Mouse (Mus musculus) left cerebral cortex, adult 2 months (tissue): ENCODE results near the gene Ttc28. TPM values are rescaled to one million over a fixed set of nuclear protein-coding genes. Genes with fewer than 3 reads are reported as not detected.
A peak's percentile ranks its signal among the peaks of the same experiment; 100 is the strongest.

ENCODE experiments used
- DNase-seq, 2 experiments: peaks; one replicate each; pipeline ENCODE4 v3.0.0; 2021 to 2022; ENCODE audit warnings: low spot score in 2 of 2, mixed read lengths in 1 of 2; ENCODE audit errors: extremely low spot score in 1 of 2
- H3K27ac ChIP-seq: fragments of 200-600 bp; 2 replicates; pipeline ENCODE4 v1.8.1; 2022
- H3K4me3 ChIP-seq: fragments of 200-600 bp; 2 replicates; pipeline ENCODE4 v1.8.1; 2022
- CTCF ChIP-seq: fragments of 200-600 bp; IDR thresholded peaks from 2 replicates; pipeline ENCODE4 v1.8.1; 2022; ENCODE audit warnings: antibody characterized with exemption, mild to moderate bottlenecking, moderate library complexity
- intact Hi-C: fragments of 180-260 bp; cut with DNase I; formaldehyde crosslinking; loops from one replicate; pipeline ENCODE4 v1.15.1; 2025
- total RNA-seq, 2 experiments: library from RNA; stranded (reverse); gene quantifications; 2 replicates each; pipeline ENCODE4 v1.2.3; 2021

Gene Ttc28
- total RNA-seq, 2 experiments from 2014 or later = 12.0 to 12.8 TPM

GRCm38 (mm10) chr5:111178324-111179076, 298.9 kb downstream of the Ttc28 start:
- no peak for DNase-seq
- H3K27ac ChIP-seq = peak overlapping the region; percentile 36; the same call in 1 of the 2 replicates
- TF ChIP-seq CTCF = no peak
- intact Hi-C loops = no loop called here
- H3K4me3 ChIP-seq = peak overlapping the region; percentile 19; the same call in 1 of the 2 replicates

GRCm38 (mm10) chr5:111179651-111180050, 300.0 kb downstream of the Ttc28 start:
- intact Hi-C loops = no loop called here

DNA sequence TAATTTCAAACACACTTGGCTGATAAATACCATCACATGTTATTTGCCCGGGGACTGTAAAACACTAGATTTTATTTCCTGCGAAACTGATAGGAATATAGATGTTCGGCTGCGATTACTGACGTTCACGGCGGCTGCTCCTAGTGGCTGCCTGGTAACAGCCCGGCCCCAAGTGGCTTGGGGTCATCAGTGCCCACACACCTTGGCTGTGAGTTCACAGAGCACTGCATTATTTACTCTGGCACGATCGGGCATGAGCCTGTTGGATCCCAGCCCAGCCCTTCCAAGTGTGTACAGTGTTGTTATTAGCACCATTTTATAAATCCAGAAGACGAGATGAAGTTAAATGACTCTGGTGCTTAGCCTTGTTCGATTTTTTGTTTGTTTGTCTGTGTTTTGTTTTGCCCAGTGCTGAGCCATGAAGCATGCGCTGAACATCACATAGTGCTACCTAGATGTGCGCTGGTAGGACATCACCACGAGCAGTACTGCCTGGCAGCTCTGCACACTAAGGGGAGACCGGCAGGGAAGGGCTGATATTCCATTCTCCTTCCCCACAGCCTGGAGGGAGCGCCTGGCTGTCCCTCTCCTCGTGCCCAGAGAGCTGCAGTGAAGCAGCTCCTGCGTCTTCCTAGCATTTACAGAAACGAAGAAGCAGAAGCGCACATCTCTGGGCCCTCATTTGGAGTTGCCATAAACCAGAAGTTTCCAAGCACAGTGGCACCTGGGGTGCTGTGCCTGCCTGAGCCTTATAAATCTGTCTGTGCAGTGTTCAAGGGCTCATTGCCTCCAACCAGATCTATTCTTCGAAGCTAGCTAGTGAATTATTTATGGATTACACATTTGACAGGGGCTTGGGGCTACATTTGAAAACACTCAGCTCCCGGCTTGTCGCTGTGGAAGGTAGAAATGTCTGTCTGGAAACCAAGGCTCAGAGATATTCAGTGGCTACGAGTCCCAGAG, 300.8 kb downstream of the Ttc28 start:
- no peak for TF ChIP-seq CTCF

More at GRCm38 (mm10) chr5:111179651-111180050, 300.0 kb downstream of the Ttc28 start:
- Histone ChIP-seq H3K27ac (no peak overlapping the region), H3K4me3 (no peak overlapping the region)
- TF ChIP-seq CTCF = no peak
- DNase-seq = no peak

DNA sequence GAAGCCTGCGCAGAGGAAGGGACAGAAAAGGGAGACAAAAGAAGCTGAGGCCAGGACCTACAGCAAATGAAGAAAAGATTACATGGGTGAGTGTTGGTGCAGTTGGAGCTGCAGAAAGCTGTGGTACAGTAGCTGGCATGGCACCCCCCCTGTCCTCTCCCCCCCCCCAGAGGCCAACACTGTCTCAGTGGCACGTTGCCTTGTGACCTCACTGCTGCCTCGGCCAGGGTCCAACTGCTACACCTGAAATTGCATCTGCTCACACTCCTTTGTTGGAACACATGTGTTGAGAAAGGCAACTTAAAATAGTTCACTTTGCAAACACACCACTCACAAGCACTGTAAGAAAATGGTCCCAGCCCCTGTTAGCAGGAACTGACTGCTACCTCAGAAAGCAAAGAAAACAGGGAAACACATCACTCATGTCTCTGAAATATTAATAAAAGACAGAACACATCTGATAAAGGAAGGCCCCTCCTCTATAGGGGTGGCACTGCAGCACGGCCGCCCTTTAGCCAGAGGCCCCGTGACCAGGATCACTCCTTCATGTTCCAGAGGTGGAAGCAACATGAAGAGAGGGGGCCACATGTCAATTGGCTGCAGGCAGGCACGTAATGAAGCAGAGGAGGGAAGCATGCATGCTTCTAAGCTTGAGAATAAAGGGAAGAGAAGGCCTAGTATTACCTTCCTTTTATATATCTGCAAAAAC, 301.8 kb downstream of the Ttc28 start:
- DNase-seq = no peak
- intact Hi-C loops = no loop called here
- no peak for TF ChIP-seq CTCF
- H3K27ac ChIP-seq = no peak overlapping the region
- H3K4me3 ChIP-seq = no peak overlapping the region

More for the DNA sequence above, 300.8 kb downstream of the Ttc28 start:
- Histone ChIP-seq H3K4me3 (no peak overlapping the region), H3K27ac (no peak overlapping the region)
- intact Hi-C loops = no loop called here
- no peak for DNase-seq

GRCm38 (mm10) chr5:111186600-111186999, 307.0 kb downstream of the Ttc28 start:
- peak; percentile 17; the same call in 1 of the 2 replicates for TF ChIP-seq CTCF
- Histone ChIP-seq H3K27ac (no peak overlapping the region), H3K4me3 (no peak overlapping the region)
- intact Hi-C loops = no loop called here
- no peak for DNase-seq

DNA sequence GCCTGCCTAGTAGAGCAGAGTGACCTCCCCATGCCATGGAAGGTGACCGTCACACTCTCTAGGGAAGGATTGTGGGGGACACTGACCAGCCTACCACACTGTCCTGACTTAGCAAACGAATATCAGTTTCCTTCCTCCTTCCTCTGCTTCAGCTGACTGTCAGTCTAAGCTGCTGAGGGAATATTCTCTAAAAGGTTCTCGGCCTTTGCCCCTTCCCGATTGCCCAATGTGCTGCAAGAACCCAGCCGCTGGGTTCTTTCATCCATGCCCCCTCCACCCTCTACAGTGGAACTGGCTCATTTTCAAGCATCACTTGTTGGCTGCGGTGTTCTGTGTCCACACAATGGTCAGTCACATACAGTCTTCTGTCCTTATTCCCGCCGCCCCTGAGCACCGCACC, 312.4 kb downstream of the Ttc28 start:
- intact Hi-C loops = no loop called here
- TF ChIP-seq CTCF = no peak
- DNase-seq = no peak
- no peak overlapping the region for H3K27ac ChIP-seq
- no peak overlapping the region for H3K4me3 ChIP-seq

DNA sequence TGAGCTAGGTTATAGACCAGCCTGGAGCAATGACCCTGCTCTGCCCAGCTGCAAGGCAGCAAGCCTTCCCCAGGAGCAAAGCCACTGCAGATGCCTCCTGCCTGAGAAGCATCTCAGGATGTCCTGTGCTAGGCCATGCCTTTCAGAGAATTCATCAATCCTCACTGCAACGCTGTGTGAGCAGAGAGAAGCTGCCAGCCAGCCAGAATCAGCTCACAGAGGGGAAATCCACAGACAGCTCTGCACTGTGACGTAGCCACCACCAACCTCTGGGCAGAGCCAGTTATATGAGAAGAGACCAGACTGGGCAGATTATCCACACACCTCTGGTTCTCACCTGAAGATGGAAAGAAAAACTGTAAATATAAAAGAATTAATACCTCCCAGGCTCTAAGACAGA, 315.2 kb downstream of the Ttc28 start:
- TF ChIP-seq CTCF = no peak
- H3K4me3 ChIP-seq = no peak overlapping the region
- H3K27ac ChIP-seq = no peak overlapping the region

DNA sequence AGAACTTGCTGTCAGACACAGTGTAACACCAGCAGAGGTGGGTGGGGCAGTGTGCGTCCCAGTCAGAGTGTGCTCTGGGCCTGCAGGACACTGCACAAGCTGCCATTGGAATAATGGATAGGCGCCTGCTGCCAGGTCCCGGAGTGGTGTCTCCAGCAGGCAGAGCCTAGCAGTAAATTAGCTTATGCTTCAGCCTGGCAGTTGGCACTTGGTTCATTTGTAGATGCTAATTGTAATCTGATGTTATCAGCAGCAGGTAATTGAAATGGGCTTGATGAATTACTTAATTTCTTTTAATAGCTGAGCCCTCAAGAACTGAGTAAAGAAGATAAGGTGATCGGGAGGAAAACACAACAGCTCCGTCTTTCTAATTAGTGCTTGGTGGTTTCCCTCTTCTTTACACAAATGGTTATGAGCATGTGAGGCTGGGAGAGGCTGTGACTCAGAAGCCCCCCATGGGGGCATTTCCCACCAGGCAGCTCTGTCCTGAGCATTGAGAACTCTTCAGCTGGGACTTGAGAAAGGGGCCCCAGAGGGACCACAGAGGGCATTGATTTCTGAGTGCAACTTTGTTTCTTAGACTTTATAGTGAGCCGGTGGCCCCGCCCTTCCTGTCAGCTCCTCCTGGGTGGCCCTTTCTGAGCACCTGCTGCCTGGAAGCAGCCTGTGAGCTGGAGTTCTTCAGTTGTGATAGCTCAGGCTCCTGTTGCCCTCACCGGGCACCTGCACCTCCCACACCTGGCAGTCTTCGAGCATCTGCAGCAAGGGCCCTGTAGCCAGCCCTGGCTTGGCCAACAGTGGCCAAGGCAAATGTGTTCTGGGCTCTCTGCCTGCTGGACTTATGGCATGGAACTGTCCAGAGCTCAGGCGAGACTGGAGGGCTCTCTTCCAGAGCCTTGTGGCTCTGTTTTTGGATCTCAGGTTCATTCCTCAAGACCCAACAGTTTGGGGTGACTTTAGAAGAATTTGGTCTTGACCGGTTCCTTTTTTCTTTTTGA, 316.2 kb downstream of the Ttc28 start:
- H3K27ac ChIP-seq = no peak overlapping the region
- no peak for TF ChIP-seq CTCF
- H3K4me3 ChIP-seq = no peak overlapping the region
- intact Hi-C loops = no loop called here
- DNase-seq = no peak

More for the DNA sequence above, 315.2 kb downstream of the Ttc28 start:
- DNase-seq = no peak
- intact Hi-C loops = no loop called here

DNA sequence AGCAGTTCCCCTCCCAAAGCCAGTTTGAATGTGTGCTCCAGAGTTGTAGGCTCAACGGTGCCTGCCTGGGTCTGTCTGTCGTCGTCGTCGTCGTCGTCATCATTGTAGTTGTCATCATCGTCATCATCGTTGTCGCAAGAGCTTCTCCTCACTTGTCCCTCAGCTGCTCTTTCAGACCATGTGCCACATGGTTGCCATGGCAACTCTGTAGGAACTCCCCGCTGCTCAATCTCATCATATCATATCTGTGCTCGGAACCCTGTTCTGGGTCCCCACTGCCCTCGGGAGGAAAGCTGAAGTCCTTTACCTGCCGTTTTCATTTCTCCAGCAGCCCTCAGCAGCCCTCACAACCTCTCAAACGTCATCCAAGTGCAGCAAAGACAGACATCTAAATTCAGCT, 318.1 kb downstream of the Ttc28 start:
- Histone ChIP-seq H3K27ac (no peak overlapping the region), H3K4me3 (no peak overlapping the region)
- DNase-seq = no peak
- TF ChIP-seq CTCF = no peak
- intact Hi-C loops = no loop called here

DNA sequence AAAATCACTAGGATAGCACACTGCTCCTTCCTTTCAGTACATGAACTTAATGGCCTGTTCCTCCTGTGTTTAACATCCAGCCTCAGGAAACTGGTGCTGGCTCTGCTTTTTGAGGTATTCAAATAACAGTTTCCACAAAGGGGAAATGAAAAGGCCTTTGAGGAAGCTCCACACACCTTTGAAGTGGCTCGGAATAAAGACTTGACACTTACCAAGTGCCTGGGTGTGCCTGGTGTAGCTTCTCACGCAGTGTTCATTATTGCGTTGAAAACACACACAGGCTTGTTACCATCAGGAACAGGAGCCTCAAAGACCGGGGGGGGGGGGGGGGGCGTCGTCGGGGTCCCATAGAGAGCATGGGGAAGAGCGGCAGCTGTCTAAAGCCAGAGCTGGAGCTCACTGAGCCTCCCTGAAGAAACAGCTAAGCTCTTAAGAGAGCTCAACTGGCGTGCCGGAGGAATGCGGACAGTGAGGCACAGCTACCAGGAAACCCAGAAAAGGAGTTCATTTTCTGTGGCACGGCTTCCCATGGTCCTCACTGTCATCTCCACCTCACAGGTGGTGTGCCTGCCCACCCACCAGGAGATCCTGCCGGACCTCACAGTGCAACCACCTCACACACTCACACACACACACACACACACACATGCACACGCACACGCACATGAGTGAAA, 320.7 kb downstream of the Ttc28 start:
- no peak overlapping the region for H3K4me3 ChIP-seq
- H3K27ac ChIP-seq = no peak overlapping the region
- intact Hi-C loops = no loop called here
- TF ChIP-seq CTCF = no peak
- no peak for DNase-seq
